Mouse (Mus musculus) ES-E14 (cell line): ENCODE data around the gene Tmprss9. TPM values are rescaled to one million over a fixed set of nuclear protein-coding genes. Genes with fewer than 3 reads are reported as not detected.

ENCODE experiments used
- DNase-seq: peaks from one replicate; pipeline ENCODE4 v3.0.0-alpha.2; 2013; ENCODE audit warnings: low read depth, low spot score
- H3K27ac ChIP-seq: 2 replicates; pipeline ENCODE4 v1.5.1; 2012; ENCODE audit warnings: low read depth, mild to moderate bottlenecking, low read length, moderate library complexity, mixed read lengths; ENCODE audit not compliant: poor library complexity, insufficient read depth, severe bottlenecking
- H3K36me3 ChIP-seq: 2 replicates; pipeline ENCODE4 v1.6.1; 2012; ENCODE audit warnings: mild to moderate bottlenecking, low read length, moderate library complexity, mixed read lengths; ENCODE audit not compliant: control insufficient read depth, poor library complexity, insufficient read depth, severe bottlenecking
- H3K4me1 ChIP-seq, 2 experiments: fragments of 150-350 bp in 1 of 2; sonication (generic) in 1 of 2; 2 replicates each; pipeline ENCODE4 v1.6.1; 2012; ENCODE audit warnings: low read length in 2 of 2, mild to moderate bottlenecking in 1 of 2, mixed read lengths in 1 of 2; ENCODE audit not compliant: control insufficient read depth in 2 of 2, insufficient read depth in 2 of 2, poor library complexity in 1 of 2
- H3K4me3 ChIP-seq, 2 experiments: fragments of 150-350 bp in 1 of 2; sonication (generic) in 1 of 2; 2 replicates each; pipeline ENCODE4 v1.5.1; 2012; ENCODE audit warnings: low read length in 2 of 2, low read depth in 1 of 2, mild to moderate bottlenecking in 1 of 2, mixed read lengths in 1 of 2; ENCODE audit not compliant: insufficient read depth in 1 of 2, poor library complexity in 1 of 2, severe bottlenecking in 1 of 2
- H3K9ac ChIP-seq: 2 replicates; pipeline ENCODE4 v1.6.1; 2012; ENCODE audit warnings: low read depth, mild to moderate bottlenecking, low read length, mixed read lengths; ENCODE audit not compliant: poor library complexity, insufficient read depth, severe bottlenecking
- H3K9me3 ChIP-seq: fragments of 150-350 bp; sonication (generic); 2 replicates; pipeline ENCODE4 v1.6.1; 2012; ENCODE audit warnings: low read depth, mild to moderate bottlenecking, low read length; ENCODE audit not compliant: control insufficient read depth, insufficient read depth
- CHD2 ChIP-seq: IDR thresholded peaks from 2 replicates; pipeline ENCODE4 v1.6.1; 2014; ENCODE audit warnings: mild to moderate bottlenecking, low read depth, low read length, inconsistent platforms
- HCFC1 ChIP-seq: IDR thresholded peaks from 2 replicates; pipeline ENCODE4 v1.6.1; 2012; ENCODE audit warnings: low read length, inconsistent platforms, borderline replicate concordance; ENCODE audit not compliant: insufficient read depth
- MAFK ChIP-seq: IDR thresholded peaks from 2 replicates; pipeline ENCODE4 v1.6.1; 2014; ENCODE audit warnings: mild to moderate bottlenecking, low read depth, low read length, inconsistent platforms; ENCODE audit not compliant: insufficient read depth
- ZC3H11A ChIP-seq: IDR thresholded peaks from 2 replicates; pipeline ENCODE4 v1.6.1; 2012; ENCODE audit warnings: low read depth, mild to moderate bottlenecking, inconsistent platforms, low read length, borderline replicate concordance
- ZNF384 ChIP-seq: IDR thresholded peaks from 2 replicates; pipeline ENCODE4 v1.6.1; 2012; ENCODE audit warnings: low read depth, low read length, inconsistent platforms
- in situ Hi-C, 2 experiments: fragments of 600-800 bp; cut with MboI; formaldehyde crosslinking; loops; one replicate each; pipeline ENCODE4 v1.15.1; 2025; ENCODE audit warnings: low sequenced_read_pairs in 2 of 2, inconsistent platforms in 1 of 2; ENCODE audit not compliant: unreplicated experiment in 2 of 2
- total RNA-seq: library from RNA; depleted of rRNA; stranded (reverse); fragments of 300-350 nt; gene quantifications from 2 replicates; pipeline ENCODE4 v1.2.3, GENCODE M21; 2012

Tmprss9 gene
- total RNA-seq, 1 experiment, result not detected

DNA sequence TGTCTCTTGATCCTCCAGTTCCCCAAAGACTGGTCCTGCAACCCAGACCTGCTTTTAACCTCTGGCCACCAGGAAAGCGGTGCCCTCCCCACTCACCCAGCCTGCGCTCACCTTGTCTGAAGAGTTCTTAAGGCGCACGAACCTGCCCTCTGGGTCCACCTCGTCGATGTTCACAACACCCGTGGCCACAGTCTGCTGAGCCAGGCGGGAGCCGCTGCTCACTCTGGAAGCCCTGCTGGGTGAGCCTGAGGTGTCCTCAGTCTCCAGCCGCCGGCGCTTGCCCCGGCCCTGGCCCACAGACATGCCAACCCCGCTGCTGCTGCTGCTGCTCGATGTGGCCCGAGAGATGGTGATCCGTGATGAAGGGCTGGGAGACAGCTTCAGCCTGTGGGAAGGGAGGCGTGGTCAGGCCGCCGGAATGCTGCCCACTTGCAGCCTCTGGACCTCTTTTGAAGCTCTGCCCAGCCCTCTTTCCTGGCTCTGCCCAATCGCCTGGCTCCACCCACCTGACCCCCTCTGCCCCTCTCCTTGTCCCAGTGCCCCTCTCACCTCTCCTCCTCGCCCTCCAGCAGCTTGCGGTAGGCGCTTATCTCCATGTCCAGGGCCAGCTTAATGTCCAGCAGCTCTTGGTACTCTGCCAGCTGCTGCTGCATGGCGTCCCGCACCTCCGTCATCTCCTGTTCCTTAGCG, 32.5 kb downstream of the Tmprss9 start:
- DNase-seq, result no peak
- no peak for TF ChIP-seq MAFK
- no peak for TF ChIP-seq HCFC1
- TF ChIP-seq ZC3H11A, result no peak
- TF ChIP-seq CHD2, result no peak
- no peak for TF ChIP-seq ZNF384
- Histone ChIP-seq H3K36me3 (peaks cover 54% of the 10 kb centered on the region), H3K9ac (no peak overlapping the region), H3K4me3 (peak overlapping the region in 1 of 2 experiments; percentile 12; a peak in 1 of 4 replicates), H3K4me1 (peaks cover 0 to 12% of the 10 kb centered on the region in 2 experiments; a peak in 1 of 4 replicates), H3K9me3 (no peaks in the 10 kb centered on the region), H3K27ac (no peak overlapping the region)
- in situ Hi-C loops, result no loop called here

DNA sequence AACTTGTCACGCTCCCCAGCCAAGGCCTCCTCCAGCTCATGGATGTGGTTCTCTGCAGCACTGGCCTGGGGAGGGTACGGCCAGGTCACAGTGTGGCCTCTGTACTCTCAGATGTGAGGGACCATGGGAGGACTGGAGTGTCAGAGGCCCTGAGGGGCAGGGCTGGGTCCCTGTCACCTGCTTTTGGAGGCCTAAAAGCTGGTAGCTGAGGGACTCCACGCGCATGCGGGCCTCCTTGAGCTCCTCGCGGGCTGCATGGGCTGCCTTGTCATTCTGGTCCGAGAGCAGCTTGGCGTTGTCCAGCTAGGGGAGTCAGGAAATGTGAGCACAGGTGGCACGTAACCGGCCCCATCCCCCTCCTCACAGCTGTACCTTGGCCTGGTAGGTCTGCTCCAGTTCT, 33.1 kb downstream of the Tmprss9 start:
- Histone ChIP-seq H3K4me1 (peaks cover 0 to 8% of the 10 kb centered on the region in 2 experiments; a peak in 1 of 4 replicates), H3K9me3 (no peaks in the 10 kb centered on the region), H3K4me3 (no peak overlapping the region), H3K9ac (no peak overlapping the region), H3K27ac (no peak overlapping the region), H3K36me3 (peaks cover 54% of the 10 kb centered on the region)
- TF ChIP-seq ZC3H11A (no peak), HCFC1 (no peak), CHD2 (no peak), MAFK (no peak), ZNF384 (no peak)
- in situ Hi-C loops, result no loop called here
- DNase-seq, result no peak

DNA sequence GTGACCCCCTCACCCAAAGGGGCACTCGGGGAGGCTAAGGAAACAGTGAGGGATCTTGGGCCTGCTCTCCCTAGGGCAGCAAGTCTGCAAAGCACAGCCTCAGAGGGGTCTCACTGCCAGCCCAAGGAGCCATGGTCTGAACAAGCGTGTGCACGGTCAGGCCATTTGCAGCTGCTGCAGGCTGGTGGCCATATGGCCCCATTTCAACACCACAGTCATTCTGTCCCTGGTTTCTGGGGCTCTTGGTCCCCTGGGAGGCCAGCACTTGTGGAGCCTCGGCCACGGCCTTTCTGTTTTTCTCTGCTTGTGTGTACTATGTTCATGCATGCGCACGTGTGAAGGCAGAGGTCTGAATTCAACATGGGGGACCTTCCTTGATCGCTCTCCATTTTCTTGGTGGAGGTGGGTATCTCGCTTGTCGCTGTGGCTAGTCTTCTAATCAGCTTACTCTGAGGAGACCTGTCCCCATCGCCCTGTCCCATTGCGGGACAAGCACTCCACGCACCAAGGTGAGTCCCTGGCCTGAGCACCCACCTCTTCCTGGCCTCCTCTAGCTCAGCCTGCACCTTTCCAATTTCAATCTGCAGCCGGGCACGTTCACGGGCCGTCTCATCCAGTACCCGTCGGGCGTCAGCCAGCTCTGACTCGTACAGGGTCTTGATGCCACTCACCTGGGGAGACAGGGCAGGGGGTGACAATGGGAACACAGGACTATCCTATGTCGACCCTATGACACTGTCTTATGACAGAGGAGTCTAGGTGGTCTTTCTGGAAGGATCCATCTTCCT, 37.9 kb downstream of the Tmprss9 start:
- no peak for TF ChIP-seq ZC3H11A
- no peak for TF ChIP-seq ZNF384
- TF ChIP-seq MAFK, result no peak
- no peak for TF ChIP-seq CHD2
- no peak for TF ChIP-seq HCFC1
- DNase-seq, result no peak
- Histone ChIP-seq H3K9me3 (no peaks in the 10 kb centered on the region), H3K4me3 (no peak overlapping the region), H3K9ac (no peak overlapping the region), H3K27ac (no peak overlapping the region), H3K4me1 (peaks cover 0 to 1% of the 10 kb centered on the region in 2 experiments; a peak in 1 of 4 replicates), H3K36me3 (peaks cover 63% of the 10 kb centered on the region)
- in situ Hi-C loops, result no loop called here

DNA sequence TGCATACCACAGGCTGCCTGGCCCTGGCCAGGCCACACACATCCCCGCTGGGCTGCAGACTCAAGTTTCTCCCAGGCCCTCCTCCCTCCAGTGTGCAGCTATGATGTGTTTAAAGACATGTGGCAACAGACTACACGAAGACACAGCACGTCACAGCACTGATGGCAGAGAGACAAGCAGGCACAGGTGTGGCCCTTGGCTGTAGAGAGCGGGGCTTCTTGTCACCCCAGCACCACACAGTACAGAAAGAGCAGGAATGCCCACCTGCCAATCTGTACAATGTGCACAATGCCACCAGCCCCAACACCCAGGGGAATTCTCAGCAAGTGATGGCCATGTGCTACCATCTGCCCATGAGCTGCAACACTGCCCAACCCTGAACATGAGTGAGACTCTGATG, 39.7 kb downstream of the Tmprss9 start:
- in situ Hi-C loops, result no loop called here
- TF ChIP-seq HCFC1, result no peak
- no peak for TF ChIP-seq CHD2
- TF ChIP-seq MAFK, result no peak
- no peak for TF ChIP-seq ZNF384
- no peak for TF ChIP-seq ZC3H11A
- Histone ChIP-seq H3K4me3 (no peak overlapping the region), H3K9me3 (no peaks in the 10 kb centered on the region), H3K4me1 (no peaks in the 10 kb centered on the region), H3K36me3 (peaks cover 63% of the 10 kb centered on the region), H3K9ac (no peak overlapping the region), H3K27ac (no peak overlapping the region)
- no peak for DNase-seq

DNA sequence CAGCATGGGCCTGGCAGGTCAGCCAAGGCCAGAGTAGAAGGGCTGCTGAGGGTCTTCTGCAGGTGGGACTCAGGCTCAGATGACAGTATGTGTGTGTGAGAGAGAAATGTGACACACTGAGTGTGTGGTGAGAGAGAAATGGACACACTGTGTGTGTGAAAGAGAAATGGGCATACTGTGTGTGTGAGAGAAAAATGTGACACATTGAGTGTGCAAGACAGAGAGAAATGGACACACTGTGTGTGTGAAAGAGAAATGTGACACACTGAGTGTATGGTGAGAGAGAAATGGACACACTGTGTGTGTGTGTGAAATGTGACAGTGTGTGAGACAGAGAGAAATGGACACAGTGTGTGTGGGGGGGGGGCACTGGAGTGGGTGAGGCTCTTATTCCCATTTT, 40.2 kb downstream of the Tmprss9 start:
- Histone ChIP-seq H3K36me3 (peaks cover 61% of the 10 kb centered on the region), H3K9ac (no peak overlapping the region), H3K27ac (no peak overlapping the region), H3K4me1 (no peaks in the 10 kb centered on the region), H3K4me3 (no peak overlapping the region), H3K9me3 (no peaks in the 10 kb centered on the region)
- no peak for DNase-seq
- no peak for TF ChIP-seq HCFC1
- TF ChIP-seq CHD2, result no peak
- TF ChIP-seq MAFK, result no peak
- no peak for TF ChIP-seq ZC3H11A
- no peak for TF ChIP-seq ZNF384
- in situ Hi-C loops, result no loop called here
